Mouse (Mus musculus): ENCODE results near the gene Tmem229b. TPM values are rescaled to one million over a fixed set of nuclear protein-coding genes. Genes with fewer than 3 reads are reported as not detected.

Tmem229b gene
- total and polyA plus RNA-seq, 2 experiments from 2014 or later, result 63.2 to 214 TPM

GRCm38 (mm10) chr12:79017994-79018399 lies 10.6 kb upstream of the Tmem229b start:
- DNase-seq (ENCODE audit: low spot score) (no peak), ATAC-seq (ENCODE audit: low FRiP score) (no peak)
- H3K27me3 ChIP-seq (ENCODE audit: insufficient read depth, low read length), result no peaks in the 10 kb centered on the region
- no peaks in the 10 kb centered on the region for H3K36me3 ChIP-seq (ENCODE audit: insufficient read depth, low read length)
- 49% methylated on average over 4 of the region's 4 CpGs for WGBS
- H3K4me3 ChIP-seq (ENCODE audit: low read depth, low read length), result no peak overlapping the region
- no peaks in the 10 kb centered on the region for H3K9me3 ChIP-seq (ENCODE audit: low read length)
- no peaks in the 10 kb centered on the region for H3K4me1 ChIP-seq (ENCODE audit: insufficient read depth, low read length)
- no peak overlapping the region for H3K9ac ChIP-seq (replicated peaks; ENCODE audit: low read length, poor library complexity, severe bottlenecking)
- no peak for TF ChIP-seq CTCF (IDR thresholded peaks at IDR 0.05)
- no peak overlapping the region for H3K4me2 ChIP-seq (ENCODE audit: low read depth, low read length, poor library complexity, severe bottlenecking)
- H3K27ac ChIP-seq (ENCODE audit: low read depth, low read length), result no peak overlapping the region

- H3K27me3 ChIP-seq (ENCODE audit: insufficient read depth, low read length), result no peaks in the 10 kb centered on the region
- no peak for ATAC-seq (ENCODE audit: low FRiP score)
- H3K4me1 ChIP-seq (ENCODE audit: insufficient read depth, low read length), result no peaks in the 10 kb centered on the region
- DNase-seq (ENCODE audit: low spot score), result no peak
- H3K4me2 ChIP-seq (ENCODE audit: low read depth, low read length, poor library complexity, severe bottlenecking), result no peak overlapping the region
- WGBS, result 11% methylated on average over 5 of the region's 5 CpGs
- no peak for TF ChIP-seq CTCF (IDR thresholded peaks at IDR 0.05)
- H3K27ac ChIP-seq (ENCODE audit: low read depth, low read length), result no peak overlapping the region
- H3K9me3 ChIP-seq (ENCODE audit: low read length), result no peaks in the 10 kb centered on the region
- H3K36me3 ChIP-seq (ENCODE audit: insufficient read depth, low read length), result no peaks in the 10 kb centered on the region
- no peak overlapping the region for H3K4me3 ChIP-seq (ENCODE audit: low read depth, low read length)
- no peak overlapping the region for H3K9ac ChIP-seq (replicated peaks; ENCODE audit: low read length, poor library complexity, severe bottlenecking)
Measured at GRCm38 (mm10) chr12:79016109-79016508, 8.7 kb upstream of the Tmem229b start.

- DNase-seq (ENCODE audit: low spot score) (no peak), ATAC-seq (ENCODE audit: low FRiP score) (no peak)
- no peak for TF ChIP-seq CTCF (IDR thresholded peaks at IDR 0.05)
- H3K9me3 ChIP-seq (ENCODE audit: low read length), result no peaks in the 10 kb centered on the region
- no peak overlapping the region for H3K27ac ChIP-seq (ENCODE audit: low read depth, low read length)
- no peak overlapping the region for H3K4me2 ChIP-seq (ENCODE audit: low read depth, low read length, poor library complexity, severe bottlenecking)
- no peaks in the 10 kb centered on the region for H3K27me3 ChIP-seq (ENCODE audit: insufficient read depth, low read length)
- no peak overlapping the region for H3K4me3 ChIP-seq (ENCODE audit: low read depth, low read length)
- H3K4me1 ChIP-seq (ENCODE audit: insufficient read depth, low read length), result peaks cover 5% of the 10 kb centered on the region; the same call in 1 of the 2 replicates
- 30% methylated on average over 3 of the region's 3 CpGs for WGBS
- H3K36me3 ChIP-seq (ENCODE audit: insufficient read depth, low read length), result no peaks in the 10 kb centered on the region
- no peak overlapping the region for H3K9ac ChIP-seq (replicated peaks; ENCODE audit: low read length, poor library complexity, severe bottlenecking)
Measured at GRCm38 (mm10) chr12:79010569-79010968, 3.1 kb upstream of the Tmem229b start.

- Histone ChIP-seq H3K27ac (ENCODE audit: low read depth, low read length) (peak overlapping the region; percentile 89), H3K36me3 (ENCODE audit: insufficient read depth, low read length) (no peaks in the 10 kb centered on the region), H3K9me3 (ENCODE audit: low read length) (no peaks in the 10 kb centered on the region), H3K4me1 (ENCODE audit: insufficient read depth, low read length) (peaks cover 13% of the 10 kb centered on the region; the same call in 1 of the 2 replicates), H3K4me2 (ENCODE audit: low read depth, low read length, poor library complexity, severe bottlenecking) (peak overlapping the region; percentile 76), H3K27me3 (ENCODE audit: insufficient read depth, low read length) (no peaks in the 10 kb centered on the region), H3K9ac (replicated peaks; ENCODE audit: low read length, poor library complexity, severe bottlenecking) (peak overlapping the region; percentile 93), H3K4me3 (ENCODE audit: low read depth, low read length) (peak overlapping the region; percentile 98)
- DNase-seq (ENCODE audit: low spot score), result peak; percentile 53
- WGBS, result 0% methylated on average over 20 of the region's 53 CpGs
- peak; percentile 66 for TF ChIP-seq CTCF (IDR thresholded peaks at IDR 0.05)
- ATAC-seq (ENCODE audit: low FRiP score), result peak; percentile 75
Measured at GRCm38 (mm10) chr12:79006478-79007125, 825 bp downstream of the Tmem229b start.

- peak overlapping the region; percentile 89; the same call in 1 of the 2 replicates for H3K27ac ChIP-seq (ENCODE audit: low read depth, low read length)
- TF ChIP-seq CTCF (IDR thresholded peaks at IDR 0.05), result no peak
- ATAC-seq (ENCODE audit: low FRiP score) (no peak), DNase-seq (ENCODE audit: low spot score) (no peak)
- H3K9me3 ChIP-seq (ENCODE audit: low read length), result no peaks in the 10 kb centered on the region
- H3K4me1 ChIP-seq (ENCODE audit: insufficient read depth, low read length), result peaks cover 13% of the 10 kb centered on the region; the same call in 1 of the 2 replicates
- peak overlapping the region; percentile 93 for H3K9ac ChIP-seq (replicated peaks; ENCODE audit: low read length, poor library complexity, severe bottlenecking)
- 28% methylated on average over 9 of the region's 9 CpGs for WGBS
- H3K4me2 ChIP-seq (ENCODE audit: low read depth, low read length, poor library complexity, severe bottlenecking), result peak overlapping the region; percentile 76
- H3K4me3 ChIP-seq (ENCODE audit: low read depth, low read length), result peak overlapping the region; percentile 98
- no peaks in the 10 kb centered on the region for H3K27me3 ChIP-seq (ENCODE audit: insufficient read depth, low read length)
- H3K36me3 ChIP-seq (ENCODE audit: insufficient read depth, low read length), result no peaks in the 10 kb centered on the region
Measured at GRCm38 (mm10) chr12:79006076-79006475, 1.4 kb downstream of the Tmem229b start.

GRCm38 (mm10) chr12:79005456-79005855 lies 2.0 kb downstream of the Tmem229b start:
- no peak for ATAC-seq (ENCODE audit: low FRiP score)
- DNase-seq (ENCODE audit: low spot score), result no peak
- no peak overlapping the region for H3K27ac ChIP-seq (ENCODE audit: low read depth, low read length)
- WGBS, result 89% methylated on average over 5 of the region's 5 CpGs
- H3K36me3 ChIP-seq (ENCODE audit: insufficient read depth, low read length), result no peaks in the 10 kb centered on the region
- H3K4me2 ChIP-seq (ENCODE audit: low read depth, low read length, poor library complexity, severe bottlenecking), result peak overlapping the region; percentile 76
- TF ChIP-seq CTCF (IDR thresholded peaks at IDR 0.05), result no peak
- no peaks in the 10 kb centered on the region for H3K9me3 ChIP-seq (ENCODE audit: low read length)
- peaks cover 13% of the 10 kb centered on the region; the same call in 1 of the 2 replicates for H3K4me1 ChIP-seq (ENCODE audit: insufficient read depth, low read length)
- peak overlapping the region; percentile 98 for H3K4me3 ChIP-seq (ENCODE audit: low read depth, low read length)
- H3K27me3 ChIP-seq (ENCODE audit: insufficient read depth, low read length), result no peaks in the 10 kb centered on the region
- no peak overlapping the region for H3K9ac ChIP-seq (replicated peaks; ENCODE audit: low read length, poor library complexity, severe bottlenecking)

Data from midbrain, postnatal 0 days (tissue).